Mouse (Mus musculus) ovary, adult 18-20 months (tissue): ENCODE data around the gene Hbb-bh1.
"Not testable (repeated sequence)": the region's sequence is repeated elsewhere in the genome, so short reads cannot be mapped to it uniquely, and the experiment has no call there.

ENCODE experiments used
- DNase-seq: peaks from one replicate; pipeline ENCODE4 v3.0.0; 2022; ENCODE audit warnings: low spot score, mixed read lengths

Gene Hbb-bh1

DNA sequence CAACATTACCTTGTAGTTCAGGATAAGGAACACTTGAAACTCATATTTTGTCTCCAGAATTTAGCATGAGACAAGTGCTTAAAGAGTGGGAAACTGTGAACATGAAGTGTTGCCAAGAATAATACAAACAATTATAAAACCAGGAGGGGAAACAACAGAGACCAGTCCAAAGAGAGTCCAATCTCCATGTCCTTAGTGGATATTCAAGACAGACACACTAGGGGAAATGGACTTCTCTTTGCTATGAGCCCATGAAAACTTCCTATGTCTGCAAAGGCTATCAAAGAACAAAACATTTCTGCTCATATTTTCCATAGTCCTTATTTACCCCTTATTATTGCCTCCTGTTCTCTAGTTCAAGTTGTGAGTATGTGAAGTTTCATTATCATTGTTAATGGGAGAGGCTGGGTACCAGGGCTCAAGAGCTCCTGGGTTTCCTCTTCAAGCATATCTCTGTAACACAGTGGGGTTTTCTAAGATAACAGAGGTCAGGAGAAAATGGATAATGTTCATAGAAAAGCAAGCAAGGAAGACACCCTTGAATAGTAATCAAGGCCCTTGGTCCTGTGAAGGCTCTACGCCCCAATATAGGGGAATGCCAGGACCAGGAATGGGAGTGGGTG is 31.6 kb downstream of the Hbb-bh1 start:
- DNase-seq = no peak

DNA sequence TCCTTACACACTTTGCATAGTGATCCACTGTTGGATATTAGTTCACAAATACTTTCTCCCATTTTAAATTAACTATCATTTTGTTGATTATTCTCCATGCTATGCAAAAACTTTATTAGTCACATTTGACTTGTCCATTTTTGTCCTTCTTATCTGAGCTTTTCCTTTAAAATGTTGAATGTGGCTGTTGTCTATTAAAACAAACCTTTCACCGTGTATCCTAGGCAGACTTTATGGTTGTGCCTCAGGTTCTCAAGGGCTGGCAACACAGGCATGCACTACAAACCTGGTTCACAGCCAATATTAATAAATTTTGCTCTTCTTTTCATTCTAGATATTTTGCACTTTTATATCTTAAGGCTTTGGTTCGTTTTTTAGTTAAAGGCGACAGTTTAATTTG is 32.2 kb downstream of the Hbb-bh1 start:
- DNase-seq = no peak

DNA sequence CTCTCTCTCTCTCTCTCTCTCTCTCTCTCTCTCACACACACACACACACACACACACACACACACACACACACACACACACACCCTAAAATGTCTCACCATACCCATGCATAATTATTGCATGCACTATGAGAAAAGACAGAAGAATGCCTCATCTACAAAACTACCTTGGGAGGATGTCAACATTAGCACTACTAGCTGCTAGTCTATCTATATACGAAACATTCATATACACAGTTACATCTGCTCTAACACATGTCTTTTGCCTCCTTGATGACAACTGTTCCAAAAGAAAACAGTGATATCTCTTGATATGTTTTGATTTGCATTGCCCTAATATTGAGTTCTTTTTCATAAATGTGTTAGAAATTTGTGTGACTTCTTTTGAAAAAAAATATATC is 32.7 kb downstream of the Hbb-bh1 start:
- no peak for DNase-seq

DNA sequence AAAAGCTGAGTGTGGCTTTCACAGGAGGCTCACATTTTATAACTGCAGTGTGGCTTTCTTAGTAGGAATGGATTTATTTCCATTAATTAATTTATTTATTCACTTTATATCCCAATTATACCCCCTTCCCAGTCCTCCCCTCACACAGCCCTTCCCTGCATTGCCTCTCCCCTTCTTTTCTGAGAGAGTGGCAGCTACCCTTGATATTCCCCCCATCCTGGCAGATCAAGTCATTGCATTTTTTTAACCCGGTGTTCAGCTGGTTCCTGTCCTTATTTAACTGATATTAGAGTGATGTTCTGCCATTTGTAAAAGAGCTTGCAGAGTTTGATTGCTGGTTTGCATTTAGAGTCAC is 33.2 kb downstream of the Hbb-bh1 start:
- DNase-seq = no peak

DNA sequence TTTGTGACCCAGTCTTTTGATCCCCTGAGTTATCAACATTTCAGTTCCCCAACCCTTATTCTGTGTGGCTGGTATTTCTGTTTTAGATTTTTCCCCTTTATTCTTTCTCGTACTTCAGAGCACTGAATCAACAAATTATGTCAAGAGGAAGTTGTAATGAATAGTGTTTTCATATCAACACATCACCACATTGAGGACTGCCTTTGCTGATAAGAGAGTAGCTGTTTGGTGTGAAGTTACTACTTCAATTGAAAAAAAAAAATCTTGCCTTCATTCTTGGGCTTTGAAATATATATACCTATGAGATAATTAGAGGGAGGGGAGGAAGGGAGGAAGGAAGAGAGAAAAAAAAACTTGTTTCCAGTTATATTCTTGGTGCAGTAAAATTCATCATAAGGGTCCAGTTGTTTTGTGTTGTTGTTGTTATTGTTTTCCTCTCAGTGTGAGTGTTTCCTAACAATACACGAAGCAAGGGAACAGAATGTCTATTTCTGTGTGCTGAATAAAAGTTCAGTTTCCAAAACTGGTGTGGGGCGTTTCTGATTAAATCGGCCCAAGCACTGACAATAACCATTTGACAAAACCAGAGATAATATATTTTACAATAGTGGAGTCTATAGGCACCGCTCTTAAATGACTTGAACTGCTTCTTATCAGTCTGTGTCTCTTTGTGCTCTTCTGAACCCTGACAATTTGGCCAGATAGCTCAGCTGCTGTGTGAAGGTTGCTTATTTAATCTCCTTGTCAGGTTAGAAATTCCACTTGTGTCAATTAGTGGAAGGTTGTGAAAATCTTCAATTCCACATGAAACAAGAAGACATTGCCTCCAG is 33.8 kb downstream of the Hbb-bh1 start:
- no peak for DNase-seq

DNA sequence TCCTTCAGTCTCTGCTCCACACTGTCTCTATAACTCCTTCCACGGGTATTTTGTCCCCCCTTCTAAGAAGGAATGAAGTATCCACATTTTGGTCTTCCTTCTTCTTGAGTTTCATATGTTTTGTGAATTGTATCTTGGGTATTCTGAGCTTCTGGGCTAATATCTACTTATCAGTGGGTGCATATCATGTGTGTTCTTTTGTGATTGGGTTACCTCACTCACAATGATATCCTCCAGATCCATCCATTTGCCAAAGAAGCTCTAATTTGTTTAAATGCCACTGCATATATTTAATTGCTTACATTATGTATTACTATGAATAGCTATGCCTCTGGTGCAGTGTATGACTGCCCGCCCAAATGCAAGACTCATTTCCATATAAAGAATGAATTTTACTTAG is 34.8 kb downstream of the Hbb-bh1 start:
- DNase-seq = not testable (repeated sequence)

DNA sequence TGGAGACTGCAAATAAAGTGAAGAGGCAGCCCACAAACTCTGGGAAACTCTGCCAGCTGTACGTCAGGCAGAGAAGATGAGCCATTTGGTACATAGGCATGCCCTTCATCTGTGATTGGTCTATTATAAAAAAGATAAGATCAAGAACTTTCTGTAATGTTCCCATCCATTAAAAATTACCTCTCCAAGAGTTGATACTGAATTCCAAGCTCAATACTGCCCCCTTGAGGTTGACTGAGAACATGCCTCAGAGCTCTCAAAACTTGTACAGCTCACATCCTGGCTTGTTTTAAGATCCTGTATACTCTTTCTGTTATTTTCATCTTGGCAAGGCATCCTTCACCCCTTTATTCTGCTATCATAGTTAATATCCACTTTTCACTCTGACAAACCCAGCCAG is 36.1 kb downstream of the Hbb-bh1 start:
- no peak for DNase-seq

DNA sequence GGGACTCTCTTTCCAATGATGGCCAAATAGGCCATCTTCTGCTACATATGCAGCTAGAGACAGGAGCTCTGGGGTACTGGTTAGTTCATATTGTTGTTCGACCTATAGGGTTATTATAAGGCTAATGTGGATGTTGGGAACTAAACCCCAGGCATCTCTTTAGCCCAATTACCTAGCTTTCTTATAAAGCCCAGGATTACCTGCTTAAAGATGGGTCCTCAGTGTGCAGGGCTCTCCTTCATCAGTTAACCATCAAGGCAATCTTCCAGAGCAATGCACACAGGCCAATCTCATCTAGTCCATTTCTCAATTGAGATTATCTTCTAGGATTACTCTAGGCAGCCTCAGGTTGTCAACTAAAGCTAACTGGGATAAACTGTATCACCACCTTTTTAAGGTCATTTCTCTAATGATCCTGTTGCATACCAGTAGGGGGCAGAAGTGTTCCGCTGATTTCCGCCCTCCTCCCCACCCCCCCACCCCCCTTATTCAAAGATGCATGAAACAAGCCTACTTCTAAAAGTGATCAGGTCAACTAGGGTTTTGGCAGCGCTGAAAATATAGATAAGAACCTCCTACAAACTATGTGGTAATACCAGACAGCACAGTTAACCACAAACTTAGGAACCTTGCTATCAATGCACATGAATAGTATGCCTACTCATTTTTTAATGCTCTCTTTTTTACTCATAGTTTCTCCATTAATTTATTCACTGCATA is 50.1 kb downstream of the Hbb-bh1 start:
- no peak for DNase-seq

DNA sequence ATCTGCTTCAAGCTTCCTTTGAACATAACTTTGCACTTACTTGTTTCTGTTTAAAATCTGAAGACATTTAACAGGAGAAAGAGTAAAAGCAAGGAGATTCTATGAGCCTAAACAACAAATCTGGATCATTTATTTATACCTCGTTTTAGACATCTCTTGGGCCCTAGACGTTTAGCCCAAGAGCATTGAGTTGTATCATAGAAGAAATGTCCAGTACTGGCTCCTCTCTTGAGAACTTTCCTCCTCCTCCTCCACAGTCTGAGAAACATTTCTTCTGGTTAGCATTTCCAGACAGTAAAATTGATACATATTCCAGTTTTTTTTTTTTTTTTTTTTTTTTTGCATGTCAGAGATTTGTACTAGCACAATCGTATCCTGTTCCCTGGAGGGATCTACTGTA is 51.2 kb downstream of the Hbb-bh1 start, which contains the start of gene Olfr67:
Gene Olfr67, minus strand, starts transcription at position 101 of the 400 bp plus-strand sequence.
- no peak for DNase-seq
